18 mouse cellular contexts compared by ENCODE assay signal in genomic region chr13:40914053-40914585, GRCm38 (mm10). TPM values are rescaled to one million over a fixed set of nuclear protein-coding genes. Genes with fewer than 3 reads are reported as not detected.
DNase-seq lines count a peak whose midpoint lies in the region; ATAC-seq and TF ChIP-seq lines count a peak whose summit lies in the region.
"Had no signal": no experiment of that assay in that cellular context is flagged by ENCODE, and none has a peak within 500 bp of the region (broad histone marks: within the 10 kb centered on the region; RNA-seq: fewer than 3 reads in every experiment).

No protein-coding gene starts in this region.

- no peak overlapping the region for H3K4me2 ChIP-seq in kidney, postnatal 0 days (ENCODE audit: low read length)
- H3K4me2 ChIP-seq: forebrain, embryonic 13.5 days; limb, embryonic 15.5 days had no signal

- DNase-seq in kidney, postnatal 0 days (ENCODE audit: low spot score) = peak; percentile 59
- no peak for DNase-seq in kidney, adult 8-10 months
- peak; percentile 36 for DNase-seq in urinary bladder, postnatal 14 days (ENCODE audit: low spot score)
- no peak for DNase-seq in urinary bladder, postnatal 25 days (ENCODE audit: low spot score)
- no peak for DNase-seq in embryo, embryonic 10 days (ENCODE audit: low spot score)
- no peak for DNase-seq in cerebellum, adult 8-10 months
- DNase-seq in c-Kit-positive CD71-positive TER-119-positive erythroid progenitor cells, embryonic 14.5 days (ENCODE audit: low spot score) = no peak
- DNase-seq: adrenal gland, adult 8-10 months; cerebellum, postnatal 10 days; heart, postnatal 10 days; kidney, postnatal 14 days; right cerebral cortex, postnatal 14 days had no signal

- no peak for ATAC-seq in kidney, postnatal 0 days (replicated peaks; ENCODE audit: low FRiP score, low read depth)
- peak; percentile 84 to 87 for ATAC-seq in hematopoietic stem cell, adult 5-6 weeks (replicated peaks in 1 of 2; ENCODE audit: insufficient read depth in 1 of 2, low FRiP score in 2 of 2, low TSS enrichment in 1 of 2, low read depth in 1 of 2, poor library complexity in 2 of 2, severe bottlenecking in 2 of 2)
- ATAC-seq: CD4-positive, CD25-positive, alpha-beta regulatory T cell, adult 4 months; forebrain, embryonic 13.5 days; inflammation-experienced regulatory T-cells, adult 6 months had no signal

- H3K27me3 ChIP-seq in kidney, postnatal 0 days (ENCODE audit: insufficient read depth, low read length) = no peaks in the 10 kb centered on the region

- peaks cover 7% of the 10 kb centered on the region for H3K4me1 ChIP-seq in kidney, postnatal 0 days (replicated peaks; ENCODE audit: insufficient read depth, low read length)

- no peaks in the 10 kb centered on the region for H3K36me3 ChIP-seq in kidney, postnatal 0 days (ENCODE audit: insufficient read depth, low read length)
- H3K36me3 ChIP-seq: limb, embryonic 15.5 days had no signal

- peak overlapping the region; percentile 31; the same call in 1 of the 2 replicates for H3K27ac ChIP-seq in kidney, postnatal 0 days
- H3K27ac ChIP-seq: forebrain, embryonic 13.5 days; limb, embryonic 15.5 days had no signal

- 54% methylated on average over 4 of the region's 4 CpGs for WGBS in kidney, postnatal 0 days

- no peak overlapping the region for H3K4me3 ChIP-seq in kidney, postnatal 0 days (replicated peaks; ENCODE audit: low read depth, low read length)
- H3K4me3 ChIP-seq: forebrain, embryonic 13.5 days; limb, embryonic 15.5 days; myocyte had no signal

- no peak overlapping the region for H3K9ac ChIP-seq in kidney, postnatal 0 days (ENCODE audit: low read depth, low read length)
- H3K9ac ChIP-seq: forebrain, embryonic 13.5 days; limb, embryonic 15.5 days had no signal

- no peaks in the 10 kb centered on the region for H3K9me3 ChIP-seq in kidney, postnatal 0 days (replicated peaks; ENCODE audit: low read length)
- H3K9me3 ChIP-seq: forebrain, embryonic 13.5 days; limb, embryonic 15.5 days had no signal

- no peak for TF ChIP-seq CTCF in kidney, postnatal 0 days (IDR thresholded peaks at IDR 0.05; ENCODE audit: low read depth)

RNA-seq across cellular contexts. Expression of gene Gcnt2, which starts 54.6 kb away (rescaled TPM):
- 7.1 and 7.3 TPM in 2 replicates for polyA plus RNA-seq in kidney, postnatal 0 days (2015; fragmentation: Nextera tagmentation; extraction: Ambion mirVana)
- 202 and 210 TPM in 2 replicates for total RNA-seq in hematopoietic stem cell, adult 5-6 weeks (2017)

Comparison
In these comparisons a context has a peak if more than half of its experiments do, and no peak if none do; other contexts are left out.
1. DNase-seq: peak in kidney, postnatal 0 days (single experiment) and urinary bladder, postnatal 14 days (single experiment); none in kidney, adult 8-10 months (0 of 2), urinary bladder, postnatal 25 days (single experiment), embryo, embryonic 10 days (single experiment), cerebellum, adult 8-10 months (single experiment) and c-Kit-positive CD71-positive TER-119-positive erythroid progenitor cells, embryonic 14.5 days (single experiment).